Mouse (Mus musculus): ENCODE data around the gene Loxl3. TPM values are rescaled to one million over a fixed set of nuclear protein-coding genes. Genes with fewer than 3 reads are reported as not detected.

The Loxl3 gene
- polyA plus RNA-seq, 1 experiment: 18.8 TPM

- TF ChIP-seq POLR2A (IDR thresholded peaks at IDR 0.05; ENCODE audit: borderline replicate concordance, low read depth, low read length) (no peak), CTCF (IDR thresholded peaks at IDR 0.05; ENCODE audit: low read depth, low read length) (no peak)
- Histone ChIP-seq H3K4me1 (ENCODE audit: control insufficient read depth, insufficient read depth, low read length) (peaks cover 9% of the 10 kb centered on the region), H3K27ac (ENCODE audit: insufficient read depth, low read depth, low read length) (no peak overlapping the region), H3K4me3 (ENCODE audit: insufficient read depth, low read length) (no peak overlapping the region)
These were observed 41.0 kb downstream of the Loxl3 start for GRCm38 (mm10) chr6:83074979-83075378.

- H3K4me3 ChIP-seq (ENCODE audit: insufficient read depth, low read length): peak within 1 kb of the TSS; percentile 69
These were observed 43.8 kb downstream of the Loxl3 start, which contains the start of gene Pcgf1 for GRCm38 (mm10) chr6:83077630-83078323. TSS of gene Pcgf1 (plus strand) at chr6:83077869.

DNA sequence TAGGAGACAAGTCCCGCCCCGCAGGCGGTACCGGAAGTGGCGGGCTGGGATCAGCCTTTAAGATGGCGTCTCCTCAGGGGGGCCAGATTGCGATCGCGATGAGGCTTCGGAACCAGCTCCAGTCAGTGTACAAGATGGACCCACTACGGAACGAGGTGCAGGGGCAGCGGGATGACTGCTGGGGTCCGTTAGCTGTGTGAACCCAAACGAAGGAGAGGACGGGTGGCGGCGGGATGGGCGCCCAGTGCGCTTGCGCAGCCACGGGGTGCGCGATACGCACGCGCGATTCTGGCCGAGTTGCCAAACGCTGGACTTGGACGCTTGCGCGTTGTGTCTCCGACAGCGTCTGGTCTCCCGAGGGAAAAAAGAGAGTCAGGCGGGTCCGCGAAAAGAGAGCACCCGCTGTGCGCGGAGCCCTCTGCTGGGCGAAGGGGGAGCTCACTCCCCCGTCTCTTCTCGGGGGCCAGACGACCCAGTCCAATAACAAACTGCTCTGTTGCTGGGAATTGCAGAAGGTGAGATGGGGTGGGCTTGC is 44.4 kb downstream of the Loxl3 start:
- TF ChIP-seq POLR2A (IDR thresholded peaks at IDR 0.05; ENCODE audit: borderline replicate concordance, low read depth, low read length): no peak
- 0 out of 2 replicates have a peak, but pooled peaks have one; percentile 33 for TF ChIP-seq CTCF (IDR thresholded peaks at IDR 0.05; ENCODE audit: low read depth, low read length)
- Histone ChIP-seq H3K4me1 (ENCODE audit: control insufficient read depth, insufficient read depth, low read length) (peaks cover 6% of the 10 kb centered on the region; the same call in 1 of the 2 replicates), H3K27ac (ENCODE audit: insufficient read depth, low read depth, low read length) (peak overlapping the region; percentile 65), H3K4me3 (ENCODE audit: insufficient read depth, low read length) (peak overlapping the region; percentile 69)

More at GRCm38 (mm10) chr6:83077630-83078323, 43.8 kb downstream of the Loxl3 start, which contains the start of gene Pcgf1:
- peaks cover 6% of the 10 kb centered on the region; the same call in 1 of the 2 replicates for H3K4me1 ChIP-seq (ENCODE audit: control insufficient read depth, insufficient read depth, low read length)
- H3K27ac ChIP-seq (ENCODE audit: insufficient read depth, low read depth, low read length): peak within 1 kb of the TSS; percentile 65
- no peak for TF ChIP-seq POLR2A (IDR thresholded peaks at IDR 0.05; ENCODE audit: borderline replicate concordance, low read depth, low read length)
- no peak for TF ChIP-seq CTCF (IDR thresholded peaks at IDR 0.05; ENCODE audit: low read depth, low read length)

DNA sequence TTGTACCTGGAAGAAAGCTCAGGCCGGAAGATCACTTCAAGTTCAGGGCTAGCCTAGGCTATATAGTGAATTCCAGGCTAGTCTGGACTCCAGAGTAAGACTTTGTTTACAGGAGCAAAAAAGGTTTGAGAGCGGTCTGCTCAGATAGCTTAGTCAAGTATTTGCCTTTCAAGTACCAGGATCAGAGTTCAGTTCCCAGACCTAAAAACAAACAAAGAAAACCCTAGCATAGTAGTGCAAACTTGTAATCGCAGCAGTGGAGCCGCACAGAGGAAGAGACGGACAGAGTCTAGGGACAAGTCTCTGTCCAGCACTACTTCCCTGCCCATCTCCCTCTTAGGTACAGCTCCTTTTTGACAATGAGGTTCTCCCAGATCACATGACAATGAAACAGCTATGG is 46.2 kb downstream of the Loxl3 start:
- H3K27ac ChIP-seq (ENCODE audit: insufficient read depth, low read depth, low read length): no peak overlapping the region
- no peak for TF ChIP-seq POLR2A (IDR thresholded peaks at IDR 0.05; ENCODE audit: borderline replicate concordance, low read depth, low read length)
- TF ChIP-seq CTCF (IDR thresholded peaks at IDR 0.05; ENCODE audit: low read depth, low read length): no peak
- H3K4me1 ChIP-seq (ENCODE audit: control insufficient read depth, insufficient read depth, low read length): peaks cover 6% of the 10 kb centered on the region; the same call in 1 of the 2 replicates
- H3K4me3 ChIP-seq (ENCODE audit: insufficient read depth, low read length): no peak overlapping the region

DNA sequence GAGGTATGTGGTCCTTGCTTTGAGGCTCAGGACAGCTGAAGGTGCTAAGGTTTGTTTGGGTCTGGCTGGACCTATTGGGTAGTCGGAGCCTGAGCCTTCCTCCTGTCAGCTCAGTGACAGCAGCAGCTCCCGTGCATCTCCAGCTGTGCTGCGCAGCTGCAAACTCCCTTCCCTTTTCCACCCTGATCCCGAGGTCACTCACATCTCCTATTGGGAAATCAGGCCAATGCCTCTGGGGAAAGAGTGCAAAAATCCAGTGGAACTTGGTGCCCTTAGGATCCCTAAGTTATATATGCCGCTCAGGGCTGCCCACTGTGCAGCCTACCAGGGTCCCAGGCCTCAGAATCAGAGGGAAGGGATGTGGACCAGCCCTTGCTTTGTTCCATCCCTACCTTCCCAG is 49.5 kb downstream of the Loxl3 start:
- Histone ChIP-seq H3K4me3 (ENCODE audit: insufficient read depth, low read length) (no peak overlapping the region), H3K4me1 (ENCODE audit: control insufficient read depth, insufficient read depth, low read length) (peaks cover 6% of the 10 kb centered on the region; the same call in 1 of the 2 replicates), H3K27ac (ENCODE audit: insufficient read depth, low read depth, low read length) (no peak overlapping the region)
- TF ChIP-seq POLR2A (IDR thresholded peaks at IDR 0.05; ENCODE audit: borderline replicate concordance, low read depth, low read length): no peak
- no peak for TF ChIP-seq CTCF (IDR thresholded peaks at IDR 0.05; ENCODE audit: low read depth, low read length)

DNA sequence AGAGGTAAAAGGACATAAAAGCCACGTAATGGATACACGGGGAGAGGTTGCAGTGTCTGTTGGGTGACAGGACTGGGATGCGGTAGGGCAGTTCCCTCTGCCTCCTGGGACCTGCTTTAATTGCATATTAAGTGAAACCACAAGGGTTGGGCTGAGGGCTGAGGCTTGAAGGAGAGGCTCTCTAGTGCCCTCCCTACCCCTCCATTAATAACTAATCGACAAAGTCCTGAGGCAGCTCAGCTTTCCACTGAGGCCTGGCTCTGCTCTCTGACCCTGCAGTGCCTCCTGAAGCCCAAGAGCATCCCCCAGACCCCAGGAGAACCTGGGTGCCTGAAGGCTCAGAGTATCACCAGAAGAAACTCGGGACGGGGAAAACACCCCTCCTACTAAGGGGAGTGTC is 50.5 kb downstream of the Loxl3 start:
- H3K4me1 ChIP-seq (ENCODE audit: control insufficient read depth, insufficient read depth, low read length): peaks cover 2% of the 10 kb centered on the region; the same call in 1 of the 2 replicates
- no peak overlapping the region for H3K4me3 ChIP-seq (ENCODE audit: insufficient read depth, low read length)
- TF ChIP-seq CTCF (IDR thresholded peaks at IDR 0.05; ENCODE audit: low read depth, low read length) (no peak), POLR2A (IDR thresholded peaks at IDR 0.05; ENCODE audit: borderline replicate concordance, low read depth, low read length) (no peak)
- H3K27ac ChIP-seq (ENCODE audit: insufficient read depth, low read depth, low read length): no peak overlapping the region

GRCm38 (mm10) chr6:83086121-83087035 is 52.4 kb downstream of the Loxl3 start, which contains the start of gene Lbx2:
TSS of gene Lbx2 (plus strand) at chr6:83086367.
- Histone ChIP-seq H3K4me3 (ENCODE audit: insufficient read depth, low read length) (peak within 1 kb of the TSS; percentile 53), H3K27ac (ENCODE audit: insufficient read depth, low read depth, low read length) (no peak within 1 kb of the TSS)
- no peak for TF ChIP-seq POLR2A (IDR thresholded peaks at IDR 0.05; ENCODE audit: borderline replicate concordance, low read depth, low read length)
- no peak for TF ChIP-seq CTCF (IDR thresholded peaks at IDR 0.05; ENCODE audit: low read depth, low read length)

DNA sequence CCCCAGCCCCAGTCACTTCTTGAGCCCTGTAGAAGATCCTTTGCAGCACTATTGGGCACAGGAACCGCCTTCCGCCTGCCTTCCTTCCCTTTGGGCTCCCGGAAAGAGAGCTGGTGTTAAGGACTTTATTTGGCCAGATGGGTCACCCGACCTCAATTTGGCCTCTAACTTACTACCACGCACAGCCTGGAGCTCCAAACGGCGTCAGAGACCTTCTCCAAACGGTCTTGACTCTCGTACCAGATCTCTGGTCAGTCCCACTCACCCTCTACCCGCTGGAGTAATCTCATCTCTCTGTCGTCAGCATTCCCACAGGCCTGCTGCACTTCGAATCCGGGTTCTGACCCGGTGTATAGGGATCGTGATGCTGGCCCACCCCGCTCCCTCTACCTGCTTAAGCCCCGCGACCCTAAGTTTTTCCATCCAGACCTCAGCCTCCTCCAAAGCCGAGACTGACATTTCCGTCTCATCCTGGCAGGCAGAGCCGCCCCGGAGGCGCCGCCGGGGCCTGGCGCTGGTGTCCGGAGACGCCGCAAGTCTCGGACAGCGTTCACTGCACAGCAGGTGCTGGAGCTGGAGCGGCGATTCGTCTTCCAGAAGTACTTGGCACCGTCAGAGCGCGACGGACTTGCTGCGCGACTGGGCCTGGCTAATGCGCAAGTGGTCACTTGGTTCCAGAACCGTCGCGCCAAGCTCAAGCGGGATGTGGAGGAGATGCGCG is 53.4 kb downstream of the Loxl3 start:
- no peak overlapping the region for H3K27ac ChIP-seq (ENCODE audit: insufficient read depth, low read depth, low read length)
- H3K4me3 ChIP-seq (ENCODE audit: insufficient read depth, low read length): 0 out of 2 replicates have a peak overlapping the region, but pooled peaks have one; percentile 11
- TF ChIP-seq CTCF (IDR thresholded peaks at IDR 0.05; ENCODE audit: low read depth, low read length): no peak
- no peak for TF ChIP-seq POLR2A (IDR thresholded peaks at IDR 0.05; ENCODE audit: borderline replicate concordance, low read depth, low read length)
- peaks cover 6% of the 10 kb centered on the region; the same call in 1 of the 2 replicates for H3K4me1 ChIP-seq (ENCODE audit: control insufficient read depth, insufficient read depth, low read length)

More at GRCm38 (mm10) chr6:83086121-83087035, 52.4 kb downstream of the Loxl3 start, which contains the start of gene Lbx2:
- H3K4me1 ChIP-seq (ENCODE audit: control insufficient read depth, insufficient read depth, low read length): peaks cover 2% of the 10 kb centered on the region; the same call in 1 of the 2 replicates

GRCm38 (mm10) chr6:83087926-83088260 is 53.9 kb downstream of the Loxl3 start:
- no peak overlapping the region for H3K27ac ChIP-seq (ENCODE audit: insufficient read depth, low read depth, low read length)
- TF ChIP-seq POLR2A (IDR thresholded peaks at IDR 0.05; ENCODE audit: borderline replicate concordance, low read depth, low read length) (no peak), CTCF (IDR thresholded peaks at IDR 0.05; ENCODE audit: low read depth, low read length) (no peak)
- no peak overlapping the region for H3K4me3 ChIP-seq (ENCODE audit: insufficient read depth, low read length)
- peaks cover 11% of the 10 kb centered on the region for H3K4me1 ChIP-seq (ENCODE audit: control insufficient read depth, insufficient read depth, low read length)
